Mouse (Mus musculus): ENCODE data around the gene Vmn1r48.
"Not testable (repeated sequence)": the region's sequence is repeated elsewhere in the genome, so short reads cannot be mapped to it uniquely, and the experiment has no call there.

GRCm38 (mm10) chr6:90015847-90016246 is 20.8 kb downstream of the Vmn1r48 start, which contains the start of gene Vmn1r47:
- not testable (repeated sequence) for TF ChIP-seq CTCF, EP300 (IDR thresholded peaks at IDR 0.05; ENCODE audit: low read depth)

Data from heart, postnatal 0 days (tissue).